Mouse (Mus musculus) ES-CJ7 (cell line): ENCODE measurements around the gene Ankar.

Experiments
- DNase-seq: peaks from one replicate; pipeline ENCODE4 v3.0.0; 2011; ENCODE audit warnings: low read depth, low spot score

Ankar gene

GRCm38 (mm10) chr1:72711684-72712083, 11.3 kb upstream of the Ankar start:
- no peak for DNase-seq

GRCm38 (mm10) chr1:72710753-72711653, 10.6 kb upstream of the Ankar start, which contains the start of gene Rpl37a:
Gene Rpl37a (plus strand): TSS chr1:72711290.
- peak; percentile 99 for DNase-seq

- DNase-seq: no peak
These were observed 7.1 kb upstream of the Ankar start for GRCm38 (mm10) chr1:72707525-72707924.

- no peak for DNase-seq
These were observed 1.7 kb downstream of the Ankar start for GRCm38 (mm10) chr1:72698651-72699050.

GRCm38 (mm10) chr1:72696256-72696655, 4.1 kb downstream of the Ankar start:
- peak; percentile 28 for DNase-seq

GRCm38 (mm10) chr1:72673070-72673469, 27.3 kb downstream of the Ankar start:
- DNase-seq: peak; percentile 11

- DNase-seq: peak; percentile 97
These were observed 59.5 kb downstream of the Ankar start for GRCm38 (mm10) chr1:72640658-72641410.

GRCm38 (mm10) chr1:72635221-72635620, 65.2 kb downstream of the Ankar start:
- DNase-seq: no peak

GRCm38 (mm10) chr1:72612172-72612571, 88.2 kb downstream of the Ankar start:
- no peak for DNase-seq

GRCm38 (mm10) chr1:72609887-72610877, 90.2 kb downstream of the Ankar start:
- DNase-seq: peak; percentile 54

GRCm38 (mm10) chr1:72609129-72609528, 91.2 kb downstream of the Ankar start:
- DNase-seq: no peak

- DNase-seq: no peak
These were observed 94.1 kb downstream of the Ankar start for GRCm38 (mm10) chr1:72606186-72606673.

GRCm38 (mm10) chr1:72602803-72603202, 97.6 kb downstream of the Ankar start:
- DNase-seq: no peak

- no peak for DNase-seq
These were observed 98.2 kb downstream of the Ankar start for GRCm38 (mm10) chr1:72602186-72602585.

GRCm38 (mm10) chr1:72601233-72601632, 99.1 kb downstream of the Ankar start:
- DNase-seq: no peak

- no peak for DNase-seq
These were observed 99.6 kb downstream of the Ankar start for GRCm38 (mm10) chr1:72600778-72601177.

- no peak for DNase-seq
These were observed 101.0 kb downstream of the Ankar start for GRCm38 (mm10) chr1:72599146-72600101.

- DNase-seq: no peak
These were observed 104.1 kb downstream of the Ankar start for GRCm38 (mm10) chr1:72596231-72596630.

GRCm38 (mm10) chr1:72595686-72596085, 104.7 kb downstream of the Ankar start:
- DNase-seq: no peak
